Mouse (Mus musculus) stomach, postnatal 0 days (tissue): ENCODE measurements around the gene Sept9.

Source experiments
- CTCF ChIP-seq: IDR thresholded peaks from 2 replicates; pipeline ENCODE4 v1.5.1; 2016; ENCODE audit warnings: antibody characterized with exemption, low read depth, mild to moderate bottlenecking, moderate library complexity
- EP300 ChIP-seq: optimal IDR thresholded peaks from 2 replicates; pipeline ENCODE3; 2016; ENCODE audit warnings: antibody characterized with exemption

GRCm38 (mm10) chr11:117345022-117345765 is 145.7 kb downstream of the Sept9 start:
- TF ChIP-seq CTCF: no peak
- TF ChIP-seq EP300: no peak
